Mouse (Mus musculus) erythroid progenitor cell, adult 5-6 weeks (primary cell): ENCODE data around the gene Il12b. TPM values are rescaled to one million over a fixed set of nuclear protein-coding genes. Genes with fewer than 3 reads are reported as not detected.

Experiments used
- ATAC-seq: replicated peaks from 2 replicates; pipeline ENCODE4 v1.8.0; 2016; ENCODE audit warnings: moderate number of reproducible peaks, mild to moderate bottlenecking, moderate TSS enrichment, inconsistent platforms; ENCODE audit not compliant: poor library complexity, low FRiP score, severe bottlenecking
- total RNA-seq, 2 experiments: library from RNA; stranded (forward) in 1 of 2; stranded (reverse) in 1 of 2; fragments of 150-400 nt in 1 of 2; fragments of 186-747, 209-891 nt in 1 of 2; gene quantifications; 2 replicates each; pipeline versions ENCODE4 v1.2.3 to v1.2.4; 2015 to 2017; ENCODE audit warnings: low replicate concordance in 2 of 2

Il12b gene
- total RNA-seq (2015; ENCODE audit: low replicate concordance): not detected in 2 replicates
- total RNA-seq (2017; ENCODE audit: low replicate concordance): not detected in 2 replicates

GRCm38 (mm10) chr11:44399763-44400162 is at the start of gene Il12b:
Il12b (plus strand) TSS chr11:44400063.
- ATAC-seq: no peak

DNA sequence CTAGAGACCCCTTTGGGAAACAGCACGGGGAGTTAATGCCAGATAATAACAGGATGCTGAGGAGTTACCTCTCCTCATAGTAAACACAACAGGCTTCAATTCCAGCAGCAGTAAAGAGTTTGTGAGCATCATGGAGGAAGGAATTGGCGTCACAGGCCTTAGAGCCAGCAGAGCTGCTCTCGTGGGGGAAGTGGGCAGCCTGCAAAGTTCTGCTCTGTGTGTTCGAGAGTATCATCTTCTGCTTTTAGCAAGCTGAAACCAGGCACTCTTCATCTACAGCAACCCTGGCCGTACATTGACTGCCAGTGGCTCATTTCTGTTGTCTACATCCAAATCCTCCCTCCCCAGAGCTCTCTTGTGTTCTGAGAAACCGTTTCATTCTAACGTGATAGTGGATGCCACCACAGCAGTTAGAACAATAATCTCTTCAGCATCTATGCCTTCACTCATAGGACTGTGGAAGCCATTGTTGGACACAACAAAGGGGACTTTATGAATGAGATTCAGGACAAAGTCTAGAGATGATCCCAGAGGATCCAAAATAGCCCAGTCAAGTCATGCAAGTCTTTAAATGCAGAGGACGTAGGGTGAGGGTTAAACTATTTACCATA is 44.9 kb upstream of the Il12b start:
- ATAC-seq: no peak

DNA sequence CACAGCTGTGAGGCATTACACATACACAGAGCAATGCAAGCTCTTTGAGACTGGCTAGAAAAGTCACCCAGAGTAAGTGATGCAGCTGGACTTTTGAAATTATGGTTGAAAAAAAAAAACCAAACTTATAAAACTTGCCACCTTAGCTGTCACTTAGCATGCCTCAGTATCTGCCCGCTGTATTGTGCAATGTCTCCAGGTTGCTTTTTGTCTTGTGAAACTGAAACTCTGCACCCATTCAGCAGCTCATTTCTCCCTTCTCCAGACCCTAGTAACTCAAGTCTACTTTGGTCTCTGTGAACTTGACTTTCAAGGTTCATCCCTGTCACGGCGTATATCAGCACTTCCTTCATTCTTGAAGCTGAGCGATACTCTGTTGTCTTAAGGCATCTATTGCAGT is 43.7 kb upstream of the Il12b start:
- ATAC-seq: no peak

- ATAC-seq: no peak
These were observed 35.3 kb upstream of the Il12b start for GRCm38 (mm10) chr11:44364536-44364935.

DNA sequence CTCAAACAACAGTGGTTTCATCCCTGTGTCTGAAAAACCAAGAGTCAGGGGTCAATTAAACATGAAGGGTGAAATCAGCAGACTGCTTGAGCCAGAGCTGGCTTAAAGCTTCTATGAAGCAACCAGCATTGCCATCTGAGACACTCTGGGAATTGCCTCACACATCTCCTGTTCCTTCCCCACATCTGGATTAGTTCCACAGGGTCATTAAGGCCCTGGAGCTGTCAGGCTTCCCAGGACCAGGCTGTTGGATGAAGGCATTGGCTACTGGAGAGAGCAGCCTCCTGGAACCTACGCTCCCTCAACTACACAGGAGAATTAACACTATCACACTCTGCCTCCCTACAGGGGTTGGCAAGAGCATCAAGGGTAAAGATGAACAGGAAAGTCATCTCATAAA is 32.2 kb upstream of the Il12b start:
- ATAC-seq: no peak

- no peak for ATAC-seq
These were observed 27.0 kb upstream of the Il12b start for GRCm38 (mm10) chr11:44372856-44373255.

GRCm38 (mm10) chr11:44377879-44378278 is 22.0 kb upstream of the Il12b start:
- no peak for ATAC-seq

DNA sequence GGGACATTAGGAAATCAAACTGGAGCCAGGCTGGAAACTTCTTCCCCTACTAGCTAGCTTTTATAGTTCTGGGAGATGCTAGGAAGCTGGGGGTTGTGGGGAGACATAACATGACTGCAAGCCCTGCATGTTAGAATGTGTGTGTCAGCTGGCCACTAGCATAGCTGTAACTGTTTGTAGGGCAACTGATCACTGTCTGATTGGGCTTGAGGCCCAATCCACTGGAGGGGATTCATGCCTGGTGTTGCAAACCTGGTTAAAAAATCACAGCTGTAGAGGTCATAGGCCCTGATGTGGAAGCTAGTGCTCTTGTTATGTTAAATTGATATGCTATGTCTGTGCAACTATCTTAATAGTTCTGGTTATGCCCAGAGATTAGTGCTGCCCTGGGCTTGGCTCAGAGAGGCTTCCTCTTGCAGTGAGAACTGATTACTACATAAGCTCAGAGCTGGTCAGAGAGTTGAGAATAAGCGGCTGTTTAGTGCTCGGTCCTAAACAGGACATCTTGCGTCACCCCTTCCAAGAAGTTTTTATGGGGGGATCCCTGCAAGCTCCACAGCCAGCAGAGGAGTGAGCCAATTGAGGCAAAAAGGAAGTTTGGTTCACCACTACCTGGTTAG is 19.3 kb upstream of the Il12b start:
- no peak for ATAC-seq

DNA sequence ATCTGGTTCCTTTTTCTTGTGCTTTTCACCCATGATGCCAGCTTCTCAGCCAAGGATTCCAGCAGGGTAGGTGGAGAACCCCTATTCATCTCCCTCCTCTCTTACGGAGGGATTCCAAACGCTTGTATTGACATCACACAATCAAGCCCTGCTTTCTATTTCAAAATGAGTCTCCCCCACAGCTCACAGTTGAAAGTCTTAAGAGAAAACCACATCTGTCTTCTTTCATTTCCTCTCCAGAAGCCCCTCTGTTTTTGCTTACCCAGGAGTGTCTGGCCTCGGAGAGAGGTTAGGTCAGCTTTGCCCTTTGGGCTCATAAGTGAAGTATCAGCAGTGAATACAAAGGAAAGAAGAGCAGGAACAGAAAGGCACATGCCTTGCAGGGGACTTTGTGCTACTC is 17.7 kb upstream of the Il12b start:
- ATAC-seq: no peak

GRCm38 (mm10) chr11:44387031-44387430 is 12.8 kb upstream of the Il12b start:
- 0 out of 2 replicates have a peak, but pooled peaks have one; percentile 46 for ATAC-seq

DNA sequence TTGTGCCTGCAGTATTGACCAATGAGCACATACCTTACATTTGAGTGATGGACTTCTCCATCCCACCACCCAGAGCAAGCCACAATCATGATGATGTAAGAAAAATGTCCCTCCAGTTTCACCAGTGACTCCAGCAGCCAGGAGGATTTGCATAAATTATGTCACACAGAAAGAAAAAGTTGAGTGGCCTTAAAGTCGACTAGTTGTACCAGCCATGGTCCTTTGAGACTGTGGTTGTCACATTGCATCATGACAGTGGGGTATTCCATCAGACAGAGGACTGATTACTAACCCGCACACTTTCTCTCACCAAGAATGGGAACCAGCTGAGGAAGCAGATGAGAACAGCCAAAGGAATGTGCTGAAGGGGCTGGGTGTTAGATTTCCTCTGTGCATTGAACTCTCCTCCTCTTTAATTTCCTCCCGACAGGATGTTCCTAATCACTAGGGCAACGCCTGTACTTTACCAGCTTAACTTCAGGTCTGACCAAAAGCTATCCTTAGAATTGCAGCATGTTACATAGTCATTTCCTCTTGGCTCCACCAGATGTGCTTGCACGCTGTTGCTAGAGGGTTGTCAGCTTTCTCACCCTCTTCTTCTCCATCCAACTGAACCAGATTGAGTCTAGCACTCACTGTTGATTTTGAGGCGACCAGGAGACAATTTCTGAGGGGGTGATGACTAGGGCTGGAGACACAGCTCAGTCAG is 9.7 kb upstream of the Il12b start:
- no peak for ATAC-seq

DNA sequence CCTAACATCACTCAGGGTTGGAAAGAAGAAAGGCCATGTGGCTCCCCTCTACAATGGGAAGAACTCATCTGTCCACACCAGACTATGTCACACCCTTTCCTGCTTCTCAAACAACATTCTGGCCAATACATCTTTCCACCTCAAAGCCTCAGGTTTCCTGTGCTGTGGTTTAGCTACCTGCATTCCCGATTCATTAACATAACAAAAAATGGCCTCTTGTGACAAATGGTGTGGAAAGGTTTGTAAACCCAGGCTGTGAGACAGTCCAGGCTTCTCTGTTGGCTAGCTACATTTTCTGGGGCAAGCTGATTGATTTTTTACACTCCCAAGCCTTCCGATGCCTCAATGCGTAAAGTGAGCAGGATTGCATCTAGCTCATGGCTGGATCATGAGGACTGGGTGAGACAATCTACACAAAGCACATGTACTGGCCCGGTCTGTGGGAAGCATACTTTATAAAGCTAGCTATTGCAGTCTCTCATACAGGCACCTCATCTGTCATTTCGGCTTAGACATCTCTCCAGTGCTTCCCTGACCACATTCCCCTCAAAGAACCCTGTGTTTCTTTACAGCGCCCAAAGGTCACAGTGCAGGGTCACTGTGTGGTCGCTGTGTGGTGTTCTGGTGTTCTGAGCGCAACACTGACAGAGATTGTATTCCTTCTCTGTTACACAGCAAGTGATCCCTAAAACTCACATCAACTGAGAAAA is 6.6 kb upstream of the Il12b start:
- ATAC-seq: no peak

DNA sequence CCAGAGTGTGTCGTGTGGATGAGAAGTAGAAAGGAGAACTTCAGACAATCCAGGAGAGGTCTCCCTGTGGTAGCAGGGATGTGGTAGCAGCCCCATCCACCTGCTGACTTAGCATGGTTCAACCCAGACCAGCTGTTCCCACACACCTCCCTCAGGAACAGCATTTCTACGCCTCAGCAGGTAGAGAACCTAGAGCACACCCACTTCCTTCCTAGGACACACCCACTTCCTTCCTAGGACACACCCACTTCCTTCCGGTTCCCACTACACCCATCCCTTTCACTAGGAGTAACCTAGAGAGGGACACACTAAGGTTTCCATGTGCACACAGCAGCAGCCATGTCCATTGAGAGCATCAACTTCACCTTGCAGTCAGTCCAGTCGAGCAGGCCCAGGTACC is 4.5 kb upstream of the Il12b start:
- no peak; the same call in 1 of the 2 replicates for ATAC-seq

GRCm38 (mm10) chr11:44397551-44397950 is 2.3 kb upstream of the Il12b start:
- ATAC-seq: no peak

DNA sequence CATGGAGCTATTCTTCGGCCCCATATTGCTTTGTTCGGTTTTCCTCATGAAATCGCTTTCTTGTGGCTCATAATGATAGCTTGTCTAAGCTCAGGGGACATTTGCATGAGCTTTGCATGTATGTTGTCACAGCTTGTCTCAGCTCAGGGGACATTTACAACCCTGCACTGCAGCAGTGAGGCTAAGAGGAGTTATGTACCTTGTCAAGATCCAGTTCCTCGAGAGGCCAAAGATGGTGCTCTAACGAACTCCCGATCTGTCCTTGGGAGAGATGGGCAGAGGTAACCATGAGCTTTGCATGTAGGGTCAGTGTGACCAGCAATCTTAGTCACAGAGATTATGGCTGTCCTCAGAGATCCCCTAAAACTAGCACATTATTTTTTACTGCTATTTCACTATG is 1.5 kb upstream of the Il12b start:
- no peak for ATAC-seq

DNA sequence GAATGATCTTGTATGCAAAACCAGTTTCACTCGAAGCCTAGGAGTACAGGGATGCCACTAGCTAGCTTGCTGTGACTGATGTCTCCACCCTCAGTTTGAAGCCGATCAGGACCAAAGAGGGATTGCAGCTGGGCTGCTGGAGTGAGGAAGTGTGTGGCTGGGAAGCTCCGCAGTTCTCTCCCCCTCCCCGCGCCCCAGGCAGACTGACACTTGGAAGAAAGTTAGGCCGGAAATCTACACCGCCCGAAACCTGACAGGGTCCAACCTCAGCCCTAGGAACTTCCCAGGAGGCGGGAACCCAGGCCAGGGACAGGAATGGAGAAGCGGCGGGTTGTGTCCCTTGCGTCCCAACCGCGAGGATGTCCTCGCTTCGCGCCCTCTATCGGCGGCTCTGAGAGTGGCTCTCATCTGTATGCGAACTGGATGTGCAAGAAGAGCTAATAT is 1.1 kb upstream of the Il12b start:
- peak; percentile 64 for ATAC-seq

- ATAC-seq: no peak
These were observed 2.0 kb downstream of the Il12b start for GRCm38 (mm10) chr11:44401635-44402548.

- no peak for ATAC-seq
These were observed 5.2 kb downstream of the Il12b start for GRCm38 (mm10) chr11:44405113-44405512.

- ATAC-seq: no peak
These were observed 6.1 kb downstream of the Il12b start for GRCm38 (mm10) chr11:44405961-44406360.
